Mouse (Mus musculus) forebrain, postnatal 0 days (tissue): ENCODE results near the gene Invs. TPM values are rescaled to one million over a fixed set of nuclear protein-coding genes. Genes with fewer than 3 reads are reported as not detected.

ENCODE experiments used
- ATAC-seq: fragments of 200-750 bp; cut with Nextera tagmentation; 2 replicates; pipeline ENCODE4 v1.8.0; 2017; ENCODE audit warnings: mild to moderate bottlenecking, moderate library complexity
- DNase-seq: peaks from one replicate; pipeline ENCODE4 v3.0.0-alpha.2; 2015
- H3K27ac ChIP-seq: fragments of 300-500 bp; sonication (generic); 2 replicates; pipeline ENCODE4 v1.5.1; 2014; ENCODE audit warnings: low read depth, mild to moderate bottlenecking, antibody characterized with exemption, low read length, moderate library complexity, mixed read lengths
- H3K27me3 ChIP-seq: fragments of 300-500 bp; sonication (generic); 2 replicates; pipeline ENCODE4 v1.6.1; 2014; ENCODE audit warnings: mild to moderate bottlenecking, low read length, mixed read lengths; ENCODE audit not compliant: insufficient read depth
- H3K36me3 ChIP-seq: fragments of 300-500 bp; sonication (generic); 2 replicates; pipeline ENCODE4 v1.6.1; 2014; ENCODE audit warnings: mild to moderate bottlenecking, moderate library complexity; ENCODE audit not compliant: insufficient read depth
- H3K4me1 ChIP-seq: fragments of 300-500 bp; sonication (generic); 2 replicates; pipeline ENCODE4 v1.6.1; 2014; ENCODE audit warnings: antibody characterized with exemption; ENCODE audit not compliant: insufficient read depth
- H3K4me2 ChIP-seq: fragments of 300-500 bp; sonication (generic); 2 replicates; pipeline ENCODE4 v1.6.1; 2014; ENCODE audit warnings: low read depth, mild to moderate bottlenecking, moderate library complexity
- H3K4me3 ChIP-seq: fragments of 300-500 bp; sonication (generic); 2 replicates; pipeline ENCODE4 v1.5.1; 2014; ENCODE audit warnings: low read depth, low read length, mixed read lengths
- H3K9ac ChIP-seq: fragments of 300-500 bp; sonication (generic); 2 replicates; pipeline ENCODE4 v1.6.1; 2014; ENCODE audit warnings: mild to moderate bottlenecking
- H3K9me3 ChIP-seq: fragments of 300-500 bp; sonication (generic); 2 replicates; pipeline ENCODE4 v1.6.1; 2016; ENCODE audit warnings: low read length
- CTCF ChIP-seq: sonication (generic); IDR thresholded peaks from 2 replicates; pipeline ENCODE4 v1.5.1; 2016; ENCODE audit warnings: antibody characterized with exemption, control low read depth, low read depth
- WGBS: fragments of 180-500 bp; shearing (Covaris S2); extraction: QIAGEN DNeasy Blood & Tissue Kit; methylation state at CpG from one replicate; pipeline ENCODE4 v1.1.7; 2014; 5-methylcytosine and 5-hydroxymethylcytosine counted together
- polyA plus RNA-seq: library from polyadenylated mRNA; unstranded; fragments of >200 nt; fragmentation: Nextera tagmentation; extraction: Ambion mirVana; gene quantifications from 2 replicates; pipeline ENCODE4 v1.2.1, GENCODE M21; 2015
- total RNA-seq: library from RNA; depleted of rRNA; stranded (reverse); fragments of >200 nt; gene quantifications from 2 replicates; pipeline ENCODE4 v1.2.3, GENCODE M21; 2014

Invs gene
- total and polyA plus RNA-seq, 2 experiments from 2014 or later, result 2.7 to 8.7 TPM

DNA sequence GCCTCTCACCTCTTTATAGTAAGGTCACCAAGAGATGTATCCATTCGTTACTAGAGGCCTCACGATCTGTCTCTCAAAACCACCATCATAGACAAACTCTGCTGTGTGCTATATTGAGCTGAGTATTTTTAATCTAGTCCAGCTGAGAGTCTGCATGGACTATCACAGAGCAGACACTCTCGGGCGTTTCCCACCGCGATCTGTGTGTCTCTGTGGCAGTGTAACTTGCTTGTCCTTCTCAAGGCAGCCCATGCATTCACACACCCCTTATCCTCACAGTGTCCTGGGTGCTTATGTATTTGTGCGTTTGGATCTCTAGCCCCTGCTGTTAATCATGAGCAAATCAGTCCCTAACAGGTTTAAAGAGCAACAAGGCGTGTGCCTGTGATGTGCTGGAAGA, 133.9 kb downstream of the Invs start:
- Histone ChIP-seq H3K36me3 (no peaks in the 10 kb centered on the region), H3K9ac (no peak overlapping the region), H3K4me2 (no peak overlapping the region), H3K27me3 (no peaks in the 10 kb centered on the region), H3K4me1 (no peaks in the 10 kb centered on the region), H3K27ac (no peak overlapping the region), H3K4me3 (no peak overlapping the region), H3K9me3 (no peaks in the 10 kb centered on the region)
- 91% methylated on average over 8 of the region's 8 CpGs for WGBS
- no peak for TF ChIP-seq CTCF
- no peak for ATAC-seq
- no peak for DNase-seq

DNA sequence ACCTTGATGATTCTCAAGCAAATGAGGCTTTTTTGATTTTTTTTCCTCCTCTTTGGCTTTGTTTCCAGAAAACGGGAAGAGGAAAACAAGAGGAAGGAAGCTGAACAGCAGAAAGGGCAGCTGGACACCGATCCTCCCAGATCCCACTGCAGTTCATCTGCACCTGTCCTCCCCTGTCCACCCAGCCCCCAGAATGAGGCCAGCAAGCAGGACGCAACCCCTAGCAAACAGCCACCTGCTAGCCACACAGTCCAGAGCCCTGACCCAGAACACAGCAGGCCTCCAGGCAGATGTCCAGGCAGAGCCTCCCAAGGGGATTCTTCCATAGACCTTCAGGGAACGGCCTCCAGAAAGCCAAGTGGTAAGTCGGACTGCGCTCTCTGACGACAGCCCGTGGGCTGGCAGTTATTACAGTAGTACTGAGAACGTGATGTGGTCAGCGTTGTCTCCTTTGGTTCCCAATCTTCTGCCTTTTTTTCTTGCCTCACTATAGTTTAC, 136.3 kb downstream of the Invs start:
- H3K36me3 ChIP-seq, result no peaks in the 10 kb centered on the region
- H3K27ac ChIP-seq, result no peak overlapping the region
- ATAC-seq (no peak), DNase-seq (no peak)
- H3K4me2 ChIP-seq, result no peak overlapping the region
- 88% methylated on average over 10 of the region's 10 CpGs for WGBS
- TF ChIP-seq CTCF, result no peak
- H3K4me1 ChIP-seq, result no peaks in the 10 kb centered on the region
- no peaks in the 10 kb centered on the region for H3K27me3 ChIP-seq
- no peaks in the 10 kb centered on the region for H3K9me3 ChIP-seq
- no peak overlapping the region for H3K9ac ChIP-seq
- no peak overlapping the region for H3K4me3 ChIP-seq

DNA sequence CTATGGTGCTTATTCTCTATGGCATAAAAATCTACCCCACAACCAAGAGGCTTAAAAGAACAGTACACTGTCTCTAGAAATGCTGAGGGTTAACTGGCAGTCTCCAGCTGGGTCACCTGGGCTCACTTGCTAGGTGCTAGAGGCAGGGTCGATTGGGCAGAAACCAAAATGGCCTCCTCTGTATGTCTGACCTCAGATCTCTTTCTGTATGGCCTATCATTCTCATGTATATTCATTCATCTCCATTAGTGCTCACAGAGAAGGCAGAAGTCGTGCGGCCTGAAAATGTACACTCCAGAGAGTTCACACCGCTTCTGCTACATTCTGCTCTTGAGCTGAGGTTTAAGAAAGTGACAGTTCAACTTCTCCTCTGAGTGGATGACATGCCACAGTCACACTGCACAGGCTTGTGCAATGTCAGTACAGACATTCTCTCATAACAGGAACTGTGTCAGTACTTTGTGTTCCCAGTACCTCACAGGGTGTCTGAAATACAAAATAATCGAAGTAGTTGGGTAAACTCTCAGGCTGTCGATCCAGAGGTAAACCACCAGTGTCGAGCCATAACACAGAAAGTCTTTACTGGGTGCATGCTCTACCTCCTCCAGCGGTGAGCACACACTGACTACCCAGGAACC, 139.4 kb downstream of the Invs start:
- no peak overlapping the region for H3K9ac ChIP-seq
- H3K4me3 ChIP-seq, result no peak overlapping the region
- ATAC-seq, result no peak
- H3K27me3 ChIP-seq, result no peaks in the 10 kb centered on the region
- WGBS, result 93% methylated on average over 8 of the region's 8 CpGs
- H3K27ac ChIP-seq, result no peak overlapping the region
- H3K4me2 ChIP-seq, result no peak overlapping the region
- peaks cover 7% of the 10 kb centered on the region for H3K36me3 ChIP-seq
- no peak for DNase-seq
- no peaks in the 10 kb centered on the region for H3K4me1 ChIP-seq
- no peak for TF ChIP-seq CTCF
- H3K9me3 ChIP-seq, result no peaks in the 10 kb centered on the region

DNA sequence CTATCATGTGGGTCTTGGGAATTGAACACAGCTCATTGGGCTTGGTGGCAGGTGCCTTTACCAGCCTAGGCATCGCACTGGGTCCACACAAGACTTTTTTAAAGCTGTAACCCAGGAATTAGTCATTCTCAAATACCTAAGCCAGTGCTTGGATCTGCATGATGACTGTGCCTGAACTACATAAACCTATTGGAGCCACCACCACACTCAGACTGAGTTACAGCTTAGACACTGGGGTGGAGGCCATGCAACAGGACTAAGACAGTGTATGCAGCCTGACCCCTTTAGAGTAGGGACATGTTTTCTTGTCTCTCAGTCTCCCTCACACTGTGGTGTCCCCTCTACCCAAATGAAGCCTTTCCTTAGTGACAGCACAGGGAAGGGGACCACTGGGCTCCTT, 143.1 kb downstream of the Invs start:
- Histone ChIP-seq H3K4me2 (no peak overlapping the region), H3K9me3 (no peaks in the 10 kb centered on the region), H3K36me3 (peaks cover 7% of the 10 kb centered on the region), H3K4me3 (no peak overlapping the region), H3K9ac (no peak overlapping the region), H3K27me3 (no peaks in the 10 kb centered on the region), H3K27ac (no peak overlapping the region), H3K4me1 (no peaks in the 10 kb centered on the region)
- 97% methylated on average over 1 of the region's 1 CpGs for WGBS
- DNase-seq, result no peak
- TF ChIP-seq CTCF, result no peak
- ATAC-seq, result no peak

DNA sequence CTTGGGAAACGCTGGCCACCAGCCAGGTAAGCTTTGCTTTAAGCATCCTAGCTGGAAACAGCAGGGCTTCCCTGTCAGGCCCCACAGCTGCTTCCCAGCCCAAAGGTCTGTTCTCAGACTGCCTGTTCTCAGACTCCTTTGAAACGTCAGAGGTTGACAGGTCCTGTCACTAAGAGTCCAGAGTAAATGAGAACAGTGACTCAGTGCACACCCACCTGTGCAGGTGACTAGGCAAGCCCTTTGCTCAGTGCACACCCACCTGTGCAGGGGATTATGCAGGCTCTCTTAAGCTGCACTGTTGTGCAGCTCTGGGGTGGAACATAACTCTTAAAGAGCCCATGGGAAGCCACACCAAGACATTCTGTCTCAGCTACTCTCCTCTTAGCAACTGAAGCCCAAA, 144.2 kb downstream of the Invs start:
- no peaks in the 10 kb centered on the region for H3K27me3 ChIP-seq
- no peak for DNase-seq
- peaks cover 12% of the 10 kb centered on the region for H3K36me3 ChIP-seq
- WGBS, result 57% methylated on average over 2 of the region's 2 CpGs
- H3K9me3 ChIP-seq, result no peaks in the 10 kb centered on the region
- no peak for TF ChIP-seq CTCF
- no peak for ATAC-seq
- H3K4me3 ChIP-seq, result no peak overlapping the region
- H3K27ac ChIP-seq, result no peak overlapping the region
- no peak overlapping the region for H3K4me2 ChIP-seq
- no peak overlapping the region for H3K9ac ChIP-seq
- H3K4me1 ChIP-seq, result no peaks in the 10 kb centered on the region

DNA sequence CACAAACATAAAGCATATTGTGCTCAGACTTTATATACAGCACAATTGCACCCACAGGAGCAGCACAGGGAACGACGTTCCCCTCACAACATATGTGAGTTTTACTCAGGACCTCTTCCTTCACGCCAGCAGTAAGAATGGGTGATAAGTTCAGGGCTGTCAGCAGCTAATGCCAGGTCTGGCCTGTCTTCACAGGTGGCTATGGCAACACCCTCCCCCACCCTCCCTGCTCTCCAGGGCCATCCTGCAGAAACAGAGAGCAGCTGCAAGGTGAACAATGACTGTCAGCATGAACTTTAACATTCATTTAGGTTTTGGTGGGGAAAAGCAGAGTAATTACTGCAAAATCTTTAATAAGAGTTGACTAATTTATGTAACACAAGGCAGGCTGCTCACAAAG, 147.9 kb downstream of the Invs start:
- ATAC-seq, result no peak
- no peaks in the 10 kb centered on the region for H3K9me3 ChIP-seq
- no peak overlapping the region for H3K27ac ChIP-seq
- WGBS, result 61% methylated on average over 3 of the region's 3 CpGs
- TF ChIP-seq CTCF, result no peak
- no peak overlapping the region for H3K9ac ChIP-seq
- H3K4me2 ChIP-seq, result no peak overlapping the region
- no peak overlapping the region for H3K4me3 ChIP-seq
- peaks cover 33% of the 10 kb centered on the region for H3K36me3 ChIP-seq
- DNase-seq, result no peak
- H3K27me3 ChIP-seq, result no peaks in the 10 kb centered on the region
- H3K4me1 ChIP-seq, result no peaks in the 10 kb centered on the region

DNA sequence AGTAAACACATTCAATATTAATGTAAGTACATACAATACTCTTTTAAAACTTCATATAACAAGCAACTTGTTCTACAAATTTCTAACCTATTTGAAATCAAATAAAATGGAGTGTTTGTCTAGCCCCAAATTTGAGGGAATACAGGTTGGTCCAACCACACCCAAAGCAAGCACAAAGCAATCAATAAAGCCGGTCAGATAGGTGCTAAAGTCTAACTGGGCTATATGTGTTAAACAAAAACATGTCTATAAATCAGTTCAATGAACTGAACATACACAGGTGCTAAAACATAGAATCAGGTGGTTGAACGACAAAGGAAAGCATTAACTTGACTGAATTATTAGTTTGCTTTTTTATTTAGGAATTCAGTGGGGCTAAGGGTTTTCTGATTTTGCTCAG, 148.5 kb downstream of the Invs start:
- ATAC-seq (no peak), DNase-seq (no peak)
- Histone ChIP-seq H3K36me3 (peaks cover 39% of the 10 kb centered on the region), H3K4me3 (no peak overlapping the region), H3K27ac (no peak overlapping the region), H3K4me2 (no peak overlapping the region), H3K9ac (no peak overlapping the region), H3K4me1 (no peaks in the 10 kb centered on the region), H3K9me3 (no peaks in the 10 kb centered on the region), H3K27me3 (no peaks in the 10 kb centered on the region)
- WGBS, result 91% methylated on average over 2 of the region's 2 CpGs
- TF ChIP-seq CTCF, result no peak
